Mouse (Mus musculus) midbrain, embryonic 15.5 days (tissue): Measurements from ENCODE around the gene Hmga2. TPM values are rescaled to one million over a fixed set of nuclear protein-coding genes. Genes with fewer than 3 reads are reported as not detected.

Experiments
- ATAC-seq: fragments of 200-750 bp; cut with Nextera tagmentation; replicated peaks from 2 replicates; pipeline ENCODE4 v1.8.0; 2017; ENCODE audit warnings: moderate TSS enrichment
- H3K27ac ChIP-seq: fragments of 300-500 bp; sonication (generic); 2 replicates; pipeline ENCODE4 v1.5.1; 2015; ENCODE audit warnings: mild to moderate bottlenecking, inconsistent platforms
- H3K27me3 ChIP-seq: fragments of 300-500 bp; sonication (generic); replicated peaks from 2 replicates; pipeline ENCODE4 v1.6.1; 2015; ENCODE audit warnings: inconsistent platforms
- H3K36me3 ChIP-seq: fragments of 300-500 bp; sonication (generic); replicated peaks from 2 replicates; pipeline ENCODE4 v1.6.1; 2015; ENCODE audit warnings: inconsistent platforms
- H3K4me1 ChIP-seq: fragments of 300-500 bp; sonication (generic); 2 replicates; pipeline ENCODE4 v1.6.1; 2015; ENCODE audit warnings: inconsistent platforms
- H3K4me2 ChIP-seq: fragments of 300-500 bp; sonication (generic); 2 replicates; pipeline ENCODE4 v1.6.1; 2015; ENCODE audit warnings: inconsistent platforms, mild to moderate bottlenecking, moderate library complexity
- H3K4me3 ChIP-seq: fragments of 300-500 bp; sonication (generic); 2 replicates; pipeline ENCODE4 v1.5.1; 2015; ENCODE audit warnings: mild to moderate bottlenecking, inconsistent platforms
- H3K9ac ChIP-seq: fragments of 300-500 bp; sonication (generic); 2 replicates; pipeline ENCODE4 v1.6.1; 2015; ENCODE audit warnings: mild to moderate bottlenecking, inconsistent platforms
- H3K9me3 ChIP-seq: fragments of 300-500 bp; sonication (generic); 2 replicates; pipeline ENCODE4 v1.6.1; 2016; ENCODE audit warnings: inconsistent platforms
- WGBS: fragments of 180-500 bp; shearing (Covaris S2); methylation state at CpG from one replicate; pipeline ENCODE4 v1.1.7; 2015; ENCODE audit warnings: mixed read lengths; 5-methylcytosine and 5-hydroxymethylcytosine counted together
- polyA plus RNA-seq: library from polyadenylated mRNA; unstranded; fragments of >200 nt; fragmentation: Nextera tagmentation; extraction: Ambion mirVana; gene quantifications from 2 replicates; pipeline ENCODE4 v1.2.1, GENCODE M21; 2015

The Hmga2 gene
- polyA plus RNA-seq, 1 experiment from 2014 or later = 1.1 TPM

DNA sequence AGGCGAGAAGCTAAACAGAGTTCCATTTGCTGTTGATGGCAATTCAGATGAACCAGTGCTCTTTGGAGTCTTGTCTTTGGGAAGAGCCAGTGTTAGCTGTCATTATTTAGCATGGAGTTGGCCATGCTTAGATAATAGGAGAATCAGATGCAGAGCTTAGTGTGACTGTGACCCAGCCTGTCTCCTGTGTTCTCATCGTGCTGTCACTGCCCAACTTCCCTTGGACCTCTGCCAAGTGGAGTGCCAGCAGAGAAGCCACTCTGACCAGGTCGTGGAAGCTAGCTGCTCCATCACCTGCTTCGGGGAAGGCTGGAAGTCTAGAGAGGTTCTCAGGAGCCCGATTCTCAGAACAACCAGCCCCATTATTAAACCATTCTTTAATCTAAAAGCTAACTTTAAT, 73.3 kb downstream of the Hmga2 start:
- H3K4me1 ChIP-seq = peaks cover 7% of the 10 kb centered on the region; the same call in 1 of the 2 replicates
- H3K4me3 ChIP-seq = no peak overlapping the region
- no peak overlapping the region for H3K4me2 ChIP-seq
- no peaks in the 10 kb centered on the region for H3K27me3 ChIP-seq
- no peak overlapping the region for H3K9ac ChIP-seq
- 71% methylated on average over 5 of the region's 5 CpGs for whole genome bisulfite sequencing
- no peaks in the 10 kb centered on the region for H3K9me3 ChIP-seq
- no peak overlapping the region for H3K27ac ChIP-seq
- ATAC-seq = no peak
- no peaks in the 10 kb centered on the region for H3K36me3 ChIP-seq

DNA sequence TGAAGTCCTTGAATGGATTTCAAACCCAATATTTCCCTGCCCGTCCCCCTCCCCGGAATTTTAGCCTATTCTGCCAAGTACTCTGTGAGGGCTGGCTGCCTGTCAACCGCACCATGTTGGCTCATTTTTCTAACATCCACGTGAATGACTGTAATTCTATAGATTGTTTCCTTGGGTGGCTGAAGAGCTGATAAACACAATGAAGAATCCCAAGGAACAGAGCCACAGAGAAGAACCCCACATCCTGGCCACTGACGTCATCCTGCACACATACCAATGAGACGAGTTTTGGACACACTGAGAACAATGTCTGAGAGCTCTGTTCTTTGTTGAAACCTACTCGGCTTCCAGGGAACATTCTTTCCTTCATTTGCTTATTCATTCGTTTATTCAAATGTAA, 74.5 kb downstream of the Hmga2 start:
- Histone ChIP-seq H3K36me3 (no peaks in the 10 kb centered on the region), H3K4me1 (peaks cover 4% of the 10 kb centered on the region; the same call in 1 of the 2 replicates), H3K9me3 (no peaks in the 10 kb centered on the region), H3K4me3 (no peak overlapping the region), H3K9ac (no peak overlapping the region), H3K27me3 (no peaks in the 10 kb centered on the region), H3K27ac (no peak overlapping the region), H3K4me2 (no peak overlapping the region)
- ATAC-seq = no peak
- 48% methylated on average over 8 of the region's 8 CpGs for WGBS

DNA sequence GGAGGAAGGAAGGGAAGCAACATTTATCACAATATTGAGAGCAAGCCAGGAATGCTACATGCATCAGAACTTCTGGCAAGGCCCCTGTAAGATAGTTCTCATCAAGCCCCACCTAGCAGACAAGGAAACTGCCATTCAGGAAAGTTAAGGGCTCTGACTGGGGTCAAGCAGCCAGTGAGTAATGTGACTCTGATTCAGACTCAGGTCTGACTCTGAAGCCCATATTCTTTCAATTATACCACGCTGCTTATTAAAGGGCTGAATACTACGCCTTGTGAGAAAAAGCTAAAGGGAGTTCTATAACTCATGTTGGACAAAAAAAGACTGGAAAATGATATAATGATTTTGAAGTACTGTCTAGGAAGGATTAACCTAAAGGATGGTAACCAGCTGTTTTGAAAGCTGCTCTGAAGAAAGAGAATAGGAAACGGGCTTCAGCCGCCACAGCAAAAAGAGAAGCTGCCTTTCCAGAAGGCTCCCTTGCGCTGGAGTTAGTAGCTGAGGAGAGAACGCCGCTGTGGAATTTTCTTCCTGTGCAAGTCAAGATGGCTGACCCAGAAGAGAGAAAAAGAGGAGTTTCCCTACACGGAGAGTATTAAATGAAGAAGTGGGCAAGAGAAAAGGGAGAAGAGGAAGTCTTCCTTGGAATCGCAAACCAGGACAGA, 76.3 kb downstream of the Hmga2 start:
- Histone ChIP-seq H3K36me3 (no peaks in the 10 kb centered on the region), H3K27ac (no peak overlapping the region), H3K9ac (no peak overlapping the region), H3K4me3 (no peak overlapping the region), H3K4me1 (no peaks in the 10 kb centered on the region), H3K27me3 (no peaks in the 10 kb centered on the region), H3K4me2 (no peak overlapping the region), H3K9me3 (no peaks in the 10 kb centered on the region)
- 81% methylated on average over 9 of the region's 9 CpGs for WGBS
- ATAC-seq = no peak

DNA sequence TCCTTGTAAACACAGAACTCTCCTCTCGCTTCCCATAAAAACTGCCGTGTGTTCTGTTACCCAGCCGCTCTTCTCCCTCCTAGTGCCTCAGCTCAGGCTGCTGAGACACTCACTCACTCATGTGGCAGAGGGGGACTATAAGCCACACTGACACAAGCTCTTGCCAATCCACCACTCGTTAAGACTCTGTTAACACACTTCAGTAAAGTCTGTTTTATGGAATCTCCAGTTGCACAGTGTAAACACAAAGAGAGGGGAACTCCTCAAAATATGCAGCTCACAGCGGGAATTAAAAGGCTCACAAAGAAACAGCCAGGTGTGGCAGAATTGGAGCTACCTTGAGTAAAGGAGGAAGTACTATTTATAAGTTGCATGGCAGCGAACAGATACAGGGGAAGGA, 77.5 kb downstream of the Hmga2 start:
- no peak for ATAC-seq
- Histone ChIP-seq H3K27ac (no peak overlapping the region), H3K36me3 (no peaks in the 10 kb centered on the region), H3K9ac (no peak overlapping the region), H3K9me3 (no peaks in the 10 kb centered on the region), H3K27me3 (no peaks in the 10 kb centered on the region), H3K4me1 (no peaks in the 10 kb centered on the region), H3K4me3 (no peak overlapping the region), H3K4me2 (no peak overlapping the region)
- WGBS = 62% methylated on average over 6 of the region's 6 CpGs

DNA sequence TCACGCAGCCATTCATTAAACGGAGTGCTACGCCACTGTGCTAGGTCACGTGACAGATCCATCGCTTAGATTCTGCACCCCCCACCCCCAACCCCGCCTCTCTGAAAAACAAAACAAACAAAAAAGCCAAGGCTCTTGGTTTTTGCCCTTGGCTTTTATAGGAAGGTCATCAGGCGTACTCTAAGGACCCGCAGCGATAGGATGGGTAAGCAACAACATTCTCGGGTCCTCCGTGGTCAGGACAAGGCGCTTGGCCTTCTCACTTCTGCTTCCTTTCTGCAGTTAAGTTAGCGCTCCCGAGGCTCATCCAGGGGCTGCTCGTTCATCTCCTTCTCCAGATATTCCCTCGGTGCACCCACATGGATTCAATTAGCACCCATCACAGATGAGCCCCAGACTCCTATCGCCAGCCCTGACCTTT, 79.0 kb downstream of the Hmga2 start:
- H3K9me3 ChIP-seq = no peaks in the 10 kb centered on the region
- H3K36me3 ChIP-seq = no peaks in the 10 kb centered on the region
- H3K4me3 ChIP-seq = no peak overlapping the region
- WGBS = 89% methylated on average over 17 of the region's 17 CpGs
- H3K27ac ChIP-seq = no peak overlapping the region
- no peak overlapping the region for H3K9ac ChIP-seq
- no peak for ATAC-seq
- H3K4me2 ChIP-seq = no peak overlapping the region
- 0 out of 2 replicates have a peak, but pooled peaks cover 2% of the 10 kb centered on the region for H3K27me3 ChIP-seq
- H3K4me1 ChIP-seq = no peaks in the 10 kb centered on the region

DNA sequence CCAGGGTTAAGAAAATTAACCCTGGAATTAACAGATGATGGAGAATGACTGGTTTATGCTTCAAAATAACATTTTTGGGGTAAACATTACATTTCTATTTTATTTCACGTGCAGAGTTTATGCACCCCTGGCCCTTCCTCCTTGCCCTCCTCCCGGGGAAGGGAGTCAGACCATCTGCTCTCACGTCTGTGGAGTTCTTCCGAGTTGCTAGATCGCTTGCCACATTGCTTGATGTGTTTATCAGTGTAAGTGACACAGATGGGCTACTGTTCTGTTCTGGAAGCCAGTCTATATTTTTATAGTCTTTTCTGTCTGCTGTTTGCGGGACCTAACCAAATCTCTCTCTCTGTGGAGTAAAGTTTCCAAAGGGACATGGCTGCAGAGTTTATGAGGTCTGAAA, 80.7 kb downstream of the Hmga2 start:
- Histone ChIP-seq H3K9me3 (no peaks in the 10 kb centered on the region), H3K4me2 (no peak overlapping the region), H3K4me3 (no peak overlapping the region), H3K27ac (no peak overlapping the region), H3K9ac (no peak overlapping the region), H3K27me3 (0 out of 2 replicates have a peak, but pooled peaks cover 4% of the 10 kb centered on the region), H3K36me3 (no peaks in the 10 kb centered on the region), H3K4me1 (peaks cover 13% of the 10 kb centered on the region)
- no peak for ATAC-seq
- WGBS = 82% methylated on average over 6 of the region's 6 CpGs

DNA sequence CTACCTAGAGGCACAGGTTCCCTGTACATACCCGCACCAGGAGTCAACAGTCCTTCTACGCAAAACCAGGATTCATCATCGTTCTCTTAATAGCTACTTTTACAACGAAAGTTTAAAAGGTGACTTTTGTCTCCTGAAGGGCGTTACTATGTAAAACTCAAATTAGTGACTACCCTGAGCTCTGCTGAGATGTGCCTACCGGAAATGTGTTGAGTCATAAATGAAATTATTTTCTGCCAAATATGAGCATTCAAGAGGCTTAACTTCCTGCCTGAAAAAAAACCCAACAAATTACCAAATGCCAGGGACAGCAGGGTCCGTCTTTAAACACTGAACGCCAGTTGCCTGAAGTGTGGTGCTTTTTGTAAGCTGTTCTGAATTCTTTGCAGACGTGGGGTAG, 81.5 kb downstream of the Hmga2 start:
- Histone ChIP-seq H3K4me1 (peaks cover 13% of the 10 kb centered on the region), H3K9ac (no peak overlapping the region), H3K27ac (no peak overlapping the region), H3K4me2 (no peak overlapping the region), H3K36me3 (no peaks in the 10 kb centered on the region), H3K4me3 (no peak overlapping the region), H3K9me3 (no peaks in the 10 kb centered on the region), H3K27me3 (0 out of 2 replicates have a peak, but pooled peaks cover 5% of the 10 kb centered on the region)
- 91% methylated on average over 9 of the region's 9 CpGs for WGBS
- ATAC-seq = no peak

DNA sequence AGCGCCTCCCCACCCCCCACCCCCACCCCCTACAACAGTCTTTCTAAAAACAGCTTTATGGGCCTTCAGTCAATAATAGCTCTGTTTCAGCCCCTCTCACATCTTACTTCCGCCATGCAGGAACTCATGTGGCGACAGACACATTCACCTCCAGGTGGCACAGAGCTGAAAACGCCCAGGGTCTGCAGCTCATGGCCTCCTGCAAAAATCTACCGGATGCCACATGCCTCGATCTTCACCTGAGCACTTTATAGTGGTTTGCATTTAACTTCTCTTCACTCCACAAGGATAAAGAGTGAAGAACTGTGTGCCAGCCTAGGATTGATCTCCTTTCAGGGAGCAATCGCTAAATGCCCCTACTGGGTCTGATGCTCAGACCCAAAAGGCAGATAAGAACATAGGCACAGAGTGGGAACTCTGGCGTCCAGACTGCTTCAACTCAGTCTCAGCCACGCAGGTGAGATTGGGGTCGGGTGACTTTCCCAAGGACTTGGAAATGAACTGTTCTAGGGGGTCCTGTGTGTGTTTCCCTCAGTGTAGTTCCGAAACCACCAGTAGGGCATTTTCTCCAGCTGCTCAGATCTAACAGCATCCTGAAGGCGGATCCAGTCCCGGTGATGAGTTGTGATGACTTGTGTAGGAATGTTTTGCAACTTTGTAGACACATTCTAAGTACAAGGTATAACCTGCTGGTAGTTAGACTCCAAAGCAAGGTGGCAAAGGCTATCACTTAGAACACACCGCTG, 84.1 kb downstream of the Hmga2 start:
- no peak overlapping the region for H3K4me2 ChIP-seq

DNA sequence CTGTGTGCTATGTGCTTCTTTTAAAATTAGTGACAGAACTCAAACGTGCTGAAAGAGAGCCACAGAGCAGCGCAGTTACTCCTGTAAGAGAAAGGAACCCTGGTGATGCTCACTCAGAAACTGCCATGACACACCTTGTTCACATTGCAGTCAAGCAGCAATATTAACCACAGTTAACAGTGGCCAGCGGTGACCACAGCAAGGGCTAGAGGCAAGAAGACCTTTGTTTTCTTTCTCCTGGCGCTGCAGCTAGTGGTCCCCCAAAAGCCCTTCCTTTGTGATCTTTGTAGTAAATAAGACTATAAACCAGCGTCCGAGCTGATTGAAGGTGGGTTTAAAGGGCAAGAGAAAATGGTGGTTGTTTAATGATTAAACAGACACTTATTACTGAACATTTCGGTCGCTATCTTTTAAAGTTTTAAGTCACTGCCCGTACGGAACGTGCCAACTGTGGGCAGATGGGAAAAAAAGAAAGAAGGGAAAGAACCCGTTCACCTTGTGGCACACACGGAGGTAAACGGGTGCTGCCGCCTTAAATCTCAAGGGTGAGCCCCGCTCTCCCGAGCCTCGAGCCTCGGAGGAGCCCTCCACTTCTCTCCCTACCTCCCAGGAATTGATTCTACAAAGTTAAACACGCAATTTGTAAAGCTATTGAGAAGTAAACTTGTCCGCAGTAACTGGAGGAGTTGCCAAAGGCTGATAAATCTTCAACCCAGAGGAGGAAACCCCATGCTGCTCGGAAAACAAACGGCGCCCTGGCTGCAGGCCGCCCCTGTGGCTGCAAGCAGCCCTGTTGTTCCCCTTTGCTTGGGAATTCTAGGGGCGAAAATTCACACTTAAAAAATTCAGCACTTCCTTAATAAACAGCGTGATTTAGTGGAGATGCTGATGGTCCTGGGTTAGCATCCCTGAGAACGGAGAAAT, 85.1 kb downstream of the Hmga2 start:
- Histone ChIP-seq H3K4me2 (peak overlapping the region; percentile 34), H3K36me3 (no peaks in the 10 kb centered on the region), H3K4me3 (no peak overlapping the region), H3K27me3 (0 out of 2 replicates have a peak, but pooled peaks cover 7% of the 10 kb centered on the region), H3K9ac (no peak overlapping the region), H3K27ac (no peak overlapping the region), H3K9me3 (no peaks in the 10 kb centered on the region), H3K4me1 (peaks cover 18% of the 10 kb centered on the region)
- WGBS = 31% methylated on average over 28 of the region's 28 CpGs
- ATAC-seq = no peak

More for the DNA sequence above, 84.1 kb downstream of the Hmga2 start:
- H3K27ac ChIP-seq = no peak overlapping the region
- peaks cover 18% of the 10 kb centered on the region for H3K4me1 ChIP-seq
- H3K9ac ChIP-seq = no peak overlapping the region
- 0 out of 2 replicates have a peak, but pooled peaks cover 7% of the 10 kb centered on the region for H3K27me3 ChIP-seq
- H3K4me3 ChIP-seq = no peak overlapping the region
- ATAC-seq = no peak
- WGBS = 44% methylated on average over 14 of the region's 14 CpGs
- no peaks in the 10 kb centered on the region for H3K9me3 ChIP-seq
- no peaks in the 10 kb centered on the region for H3K36me3 ChIP-seq

DNA sequence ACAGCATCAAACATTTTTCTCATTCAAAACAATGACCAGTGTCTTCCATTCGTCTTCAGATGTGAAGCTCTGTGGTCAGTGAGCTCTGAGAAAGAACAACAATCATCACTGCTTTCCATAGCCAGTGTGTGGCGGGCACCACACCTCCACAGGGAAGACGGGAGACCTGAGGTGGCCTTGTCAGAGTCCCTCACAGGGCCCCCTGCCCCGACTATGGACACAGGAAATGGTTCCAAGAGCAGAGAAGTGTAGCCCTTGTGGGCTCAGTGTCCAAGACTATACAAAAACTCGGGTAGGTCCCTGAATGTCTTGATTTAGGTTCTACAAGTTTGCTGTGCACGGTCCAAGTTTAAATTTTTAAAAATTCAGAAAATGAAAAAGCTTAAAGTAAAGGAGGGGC, 86.6 kb downstream of the Hmga2 start:
- Histone ChIP-seq H3K27me3 (0 out of 2 replicates have a peak, but pooled peaks cover 7% of the 10 kb centered on the region), H3K4me2 (no peak overlapping the region), H3K27ac (no peak overlapping the region), H3K4me1 (peaks cover 18% of the 10 kb centered on the region), H3K9me3 (no peaks in the 10 kb centered on the region), H3K9ac (no peak overlapping the region), H3K36me3 (no peaks in the 10 kb centered on the region), H3K4me3 (no peak overlapping the region)
- no peak for ATAC-seq
- 63% methylated on average over 6 of the region's 6 CpGs for WGBS

DNA sequence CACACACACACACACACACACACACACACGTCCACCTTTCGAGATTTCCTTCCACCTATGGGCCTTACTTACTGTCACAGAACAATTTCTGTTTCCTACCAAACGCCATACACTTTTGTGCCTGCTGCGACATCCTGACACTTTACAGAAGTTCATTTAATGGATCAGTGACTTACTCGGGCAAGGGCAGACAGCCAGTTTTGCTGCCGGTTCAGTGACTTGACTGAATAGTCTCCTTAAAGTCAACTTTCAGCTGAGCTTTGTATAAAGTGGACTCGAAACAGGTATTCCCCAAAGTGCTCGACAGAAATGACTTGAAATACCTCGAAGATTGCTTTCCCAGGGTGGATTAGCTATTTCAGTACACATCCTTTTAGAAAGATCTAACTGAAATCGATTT, 87.3 kb downstream of the Hmga2 start:
- no peak overlapping the region for H3K4me2 ChIP-seq
- 0 out of 2 replicates have a peak, but pooled peaks cover 7% of the 10 kb centered on the region for H3K27me3 ChIP-seq
- 32% methylated on average over 10 of the region's 10 CpGs for WGBS
- no peak overlapping the region for H3K9ac ChIP-seq
- no peak overlapping the region for H3K27ac ChIP-seq
- H3K4me1 ChIP-seq = peaks cover 18% of the 10 kb centered on the region
- H3K9me3 ChIP-seq = no peaks in the 10 kb centered on the region
- no peaks in the 10 kb centered on the region for H3K36me3 ChIP-seq
- no peak overlapping the region for H3K4me3 ChIP-seq
- no peak for ATAC-seq

DNA sequence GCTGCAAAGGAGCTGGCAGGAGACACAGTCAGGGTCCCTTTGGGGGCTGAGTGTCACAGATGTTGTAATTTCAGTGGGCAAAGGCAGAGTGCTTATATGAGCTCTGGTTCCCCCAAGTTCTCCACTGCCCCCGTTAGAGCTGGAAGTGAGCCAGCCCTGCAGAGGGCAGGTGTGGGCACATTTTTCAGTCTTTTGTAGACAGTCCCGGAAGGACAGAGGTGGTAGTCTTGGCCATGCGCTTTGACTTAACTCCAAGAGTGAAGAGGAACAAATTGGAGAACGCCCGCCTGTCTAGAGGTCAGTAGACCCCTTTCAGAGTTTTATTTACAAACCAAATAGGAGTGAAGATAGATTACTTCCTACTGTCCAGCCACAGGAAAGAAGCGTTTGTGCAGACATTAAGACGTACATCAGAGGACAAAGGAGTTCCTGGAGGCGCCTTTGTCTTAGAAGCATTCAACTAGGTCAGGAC, 87.8 kb downstream of the Hmga2 start:
- no peak overlapping the region for H3K27ac ChIP-seq
- H3K4me1 ChIP-seq = peaks cover 18% of the 10 kb centered on the region
- H3K9ac ChIP-seq = no peak overlapping the region
- H3K9me3 ChIP-seq = no peaks in the 10 kb centered on the region
- 0 out of 2 replicates have a peak, but pooled peaks cover 7% of the 10 kb centered on the region for H3K27me3 ChIP-seq
- WGBS = 34% methylated on average over 8 of the region's 8 CpGs
- no peak overlapping the region for H3K4me2 ChIP-seq
- H3K4me3 ChIP-seq = no peak overlapping the region
- no peaks in the 10 kb centered on the region for H3K36me3 ChIP-seq
- ATAC-seq = no peak
